Mouse (Mus musculus) lung, adult 18-20 months (tissue): ENCODE measurements around the gene Timeless.

Experiments
- DNase-seq, 2 experiments: peaks; one replicate each; pipeline ENCODE4 v3.0.0; 2022; ENCODE audit warnings: mixed read lengths in 2 of 2

Gene Timeless

GRCm38 (mm10) chr10:128298243-128298642 is 66.4 kb downstream of the Timeless start:
- no peak for DNase-seq

- DNase-seq = no peak
Observed at GRCm38 (mm10) chr10:128298702-128299171, 66.9 kb downstream of the Timeless start, which contains the start of gene Il23a. TSS of gene Il23a (minus strand) at chr10:128298752.

GRCm38 (mm10) chr10:128302357-128302756 is 70.5 kb downstream of the Timeless start:
- DNase-seq = no peak
